In the genomic region with DNA sequence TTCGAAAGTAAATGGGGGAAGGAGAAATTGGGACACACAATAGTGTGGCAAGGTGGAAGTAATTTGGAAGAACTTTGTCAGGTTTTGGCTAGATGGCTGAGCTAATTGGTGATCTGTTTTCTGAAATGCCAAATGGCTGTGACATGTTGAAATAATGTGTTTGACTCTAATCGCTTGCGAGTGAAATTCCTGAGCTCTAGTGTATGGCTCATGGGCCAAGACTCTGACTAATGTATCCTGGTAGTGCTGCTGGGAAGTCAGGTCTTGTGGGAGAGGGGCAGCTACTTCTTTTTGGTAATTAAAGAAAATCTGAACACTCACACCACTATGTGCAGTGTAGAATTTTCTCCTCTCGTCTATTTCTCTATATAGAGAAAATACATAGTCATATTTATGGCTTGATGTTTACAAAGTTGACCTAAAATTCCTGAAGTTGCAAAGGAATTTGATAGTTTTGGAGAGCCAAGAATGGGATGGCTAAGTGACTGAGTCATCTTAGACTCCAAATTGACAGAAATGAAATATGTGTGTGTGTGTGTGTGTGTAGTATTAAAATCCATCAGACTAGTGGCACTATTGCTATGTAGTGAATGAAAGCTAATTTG, we compare ENCODE assay signal across 20 mouse cellular contexts. TPM values are rescaled to one million over a fixed set of nuclear protein-coding genes. Genes with fewer than 3 reads are reported as not detected.
"Had no signal": no experiment of that assay in that cellular context is flagged by ENCODE, and none has a peak within 500 bp of the region (broad histone marks: within the 10 kb centered on the region; RNA-seq: fewer than 3 reads in every experiment).

No protein-coding gene starts in this region.

- H3K4me3 ChIP-seq: limb, embryonic 15.5 days; liver, embryonic 12.5 days; midbrain, embryonic 10.5 days; neural tube, embryonic 12.5 days had no signal

- DNase-seq: kidney, adult 2 months; kidney, postnatal 36 days; layer of hippocampus, adult 9-11 months; layer of hippocampus, postnatal 36 days; lung, embryonic 14.5 days; lung, postnatal 10 days; lung, postnatal 4 days; midbrain, embryonic 14.5 days; right cerebral cortex, postnatal 25 days; thymus, postnatal 14 days had no signal

- H3K27ac ChIP-seq: limb, embryonic 15.5 days; liver, embryonic 12.5 days; midbrain, embryonic 10.5 days; neural tube, embryonic 12.5 days; stomach, postnatal 0 days had no signal

- H3K4me1 ChIP-seq: limb, embryonic 15.5 days; liver, embryonic 12.5 days; midbrain, embryonic 10.5 days; neural tube, embryonic 12.5 days had no signal

RNA-seq across cellular contexts. Expression of a gene that starts 55.1 kb away (rescaled TPM):
- polyA plus RNA-seq: kidney, adult 2 months; kidney, embryonic 16.5 days; limb, embryonic 11.5 days; limb, embryonic 15.5 days; liver, embryonic 12.5 days; liver, embryonic 16.5 days; lung, embryonic 14.5 days; midbrain, embryonic 10.5 days; neural tube, embryonic 12.5 days; small intestine, adult 2 months; stomach, postnatal 0 days; urinary bladder, adult 2 months had no signal
